Mouse (Mus musculus) megakaryocyte, embryonic 14.5 days (primary cell): Measurements from ENCODE around the gene Fam131b.

Source experiments
- FLI1 ChIP-seq: IDR thresholded peaks from 2 replicates; pipeline ENCODE4 v1.6.1; 2012; ENCODE audit warnings: low read length, inconsistent platforms, mixed read lengths
- GATA1 ChIP-seq: IDR thresholded peaks from 3 replicates; pipeline ENCODE4 v1.6.1; 2012; ENCODE audit warnings: mixed read lengths, low read length, inconsistent platforms, borderline replicate concordance

- no peak for TF ChIP-seq GATA1
- peak; percentile 71 for TF ChIP-seq FLI1
Observed at GRCm38 (mm10) chr6:42349426-42350020, 25.1 kb upstream of the Fam131b start, which contains the start of gene Zyx.
